Mouse (Mus musculus) midbrain, postnatal 0 days (tissue): ENCODE measurements around the gene Eml6. TPM values are rescaled to one million over a fixed set of nuclear protein-coding genes. Genes with fewer than 3 reads are reported as not detected.

ENCODE experiments used
- ATAC-seq: fragments of 200-750 bp; cut with Nextera tagmentation; 2 replicates; pipeline ENCODE4 v1.8.0; 2017; ENCODE audit warnings: moderate number of reproducible peaks, mild to moderate bottlenecking, moderate TSS enrichment, moderate library complexity; ENCODE audit not compliant: low FRiP score
- DNase-seq: peaks from one replicate; pipeline ENCODE4 v3.0.0-alpha.2; 2015; ENCODE audit warnings: low spot score
- H3K27ac ChIP-seq: fragments of 300-500 bp; sonication (generic); 2 replicates; pipeline ENCODE4 v1.5.1; 2014; ENCODE audit warnings: low read depth, mild to moderate bottlenecking, low read length, mixed read lengths
- H3K27me3 ChIP-seq: fragments of 300-500 bp; sonication (generic); 2 replicates; pipeline ENCODE4 v1.6.1; 2014; ENCODE audit warnings: low read length, control low read depth, mixed read lengths; ENCODE audit not compliant: insufficient read depth
- H3K36me3 ChIP-seq: fragments of 300-500 bp; sonication (generic); 2 replicates; pipeline ENCODE4 v1.6.1; 2014; ENCODE audit warnings: low read length, control low read depth, mixed read lengths; ENCODE audit not compliant: insufficient read depth
- H3K4me1 ChIP-seq: fragments of 300-500 bp; sonication (generic); 2 replicates; pipeline ENCODE4 v1.6.1; 2014; ENCODE audit warnings: mild to moderate bottlenecking, control low read depth, antibody characterized with exemption, low read length, mixed read lengths; ENCODE audit not compliant: insufficient read depth
- H3K4me2 ChIP-seq: fragments of 300-500 bp; sonication (generic); 2 replicates; pipeline ENCODE4 v1.6.1; 2014; ENCODE audit warnings: low read depth, mild to moderate bottlenecking, low read length, mixed read lengths; ENCODE audit not compliant: poor library complexity, severe bottlenecking
- H3K4me3 ChIP-seq: fragments of 300-500 bp; sonication (generic); 2 replicates; pipeline ENCODE4 v1.5.1; 2014; ENCODE audit warnings: low read depth, mild to moderate bottlenecking, low read length, moderate library complexity
- H3K9ac ChIP-seq: fragments of 300-500 bp; sonication (generic); replicated peaks from 2 replicates; pipeline ENCODE4 v1.6.1; 2014; ENCODE audit warnings: mild to moderate bottlenecking, low read length, moderate library complexity, mixed read lengths; ENCODE audit not compliant: poor library complexity, severe bottlenecking
- H3K9me3 ChIP-seq: fragments of 300-500 bp; sonication (generic); 2 replicates; pipeline ENCODE4 v1.6.1; 2016; ENCODE audit warnings: low read length, control low read depth
- CTCF ChIP-seq: IDR thresholded peaks from 2 replicates; pipeline ENCODE4 v1.5.1; 2016; ENCODE audit warnings: antibody characterized with exemption, mild to moderate bottlenecking
- WGBS: fragments of 180-500 bp; shearing (Covaris S2); extraction: QIAGEN DNeasy Blood & Tissue Kit; methylation state at CpG from one replicate; pipeline ENCODE4 v1.1.7; 2014; 5-methylcytosine and 5-hydroxymethylcytosine counted together
- polyA plus RNA-seq: library from polyadenylated mRNA; unstranded; fragments of >200 nt; fragmentation: Nextera tagmentation; extraction: Ambion mirVana; gene quantifications from 2 replicates; pipeline ENCODE4 v1.2.1, GENCODE M21; 2015
- total RNA-seq: library from RNA; depleted of rRNA; stranded (reverse); fragments of >200 nt; gene quantifications from 2 replicates; pipeline ENCODE4 v1.2.3, GENCODE M21; 2014

The Eml6 gene
- total and polyA plus RNA-seq, 2 experiments from 2014 or later, result 4.8 to 20.1 TPM

DNA sequence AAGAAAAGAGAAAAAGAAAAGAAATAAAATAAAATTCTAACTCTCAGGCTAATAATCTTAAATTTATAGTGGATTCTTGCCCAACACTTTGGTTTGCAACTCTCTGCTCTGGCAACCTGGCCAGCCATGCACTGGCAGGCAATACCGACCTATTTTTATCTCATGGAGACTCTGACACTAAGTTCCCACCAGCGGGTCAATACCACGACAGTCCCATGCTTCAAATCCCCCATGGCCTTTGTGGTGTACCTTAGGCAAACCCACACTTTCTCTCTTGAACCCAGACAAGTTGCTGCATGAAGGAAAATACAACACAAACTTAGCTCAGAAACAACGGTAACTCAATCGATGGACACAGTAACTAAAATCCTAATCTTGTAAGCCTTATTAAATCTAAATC is 66.5 kb downstream of the Eml6 start:
- H3K9ac ChIP-seq, result no peak overlapping the region
- H3K9me3 ChIP-seq, result no peaks in the 10 kb centered on the region

DNA sequence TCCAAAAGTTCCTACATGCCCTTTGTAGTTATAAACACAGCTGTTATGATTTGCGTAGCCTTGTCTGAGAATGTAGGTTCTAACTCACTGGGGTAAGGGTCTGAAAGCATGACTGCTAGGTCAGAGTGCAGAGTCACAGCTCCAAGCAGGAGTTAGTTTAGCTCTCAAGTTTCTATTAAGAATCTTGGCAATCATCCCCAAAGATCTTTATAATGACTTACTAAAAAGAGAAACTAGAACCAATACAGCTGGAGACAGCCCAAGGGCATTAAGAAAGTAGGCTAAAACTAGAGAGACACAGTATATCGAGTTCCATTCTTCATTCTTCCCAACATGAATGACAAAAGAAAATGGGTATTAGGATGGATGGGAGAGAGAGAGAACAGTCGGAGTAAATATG is 81.2 kb downstream of the Eml6 start:
- no peak overlapping the region for H3K4me2 ChIP-seq
- H3K4me1 ChIP-seq, result no peaks in the 10 kb centered on the region
- no peak overlapping the region for H3K27ac ChIP-seq
- H3K4me3 ChIP-seq, result no peak overlapping the region
- DNase-seq, result peak; percentile 18
- H3K9ac ChIP-seq, result no peak overlapping the region
- no peak for TF ChIP-seq CTCF
- ATAC-seq, result no peak
- 86% methylated on average over 3 of the region's 3 CpGs for WGBS
- no peaks in the 10 kb centered on the region for H3K36me3 ChIP-seq
- no peaks in the 10 kb centered on the region for H3K9me3 ChIP-seq
- no peaks in the 10 kb centered on the region for H3K27me3 ChIP-seq

More for the DNA sequence above, 66.5 kb downstream of the Eml6 start:
- H3K36me3 ChIP-seq, result no peaks in the 10 kb centered on the region
- ATAC-seq (no peak), DNase-seq (no peak)
- H3K4me2 ChIP-seq, result no peak overlapping the region
- no peak overlapping the region for H3K27ac ChIP-seq
- no peak for TF ChIP-seq CTCF
- no peaks in the 10 kb centered on the region for H3K4me1 ChIP-seq
- H3K4me3 ChIP-seq, result no peak overlapping the region
- 86% methylated on average over 5 of the region's 5 CpGs for WGBS
- H3K27me3 ChIP-seq, result no peaks in the 10 kb centered on the region

DNA sequence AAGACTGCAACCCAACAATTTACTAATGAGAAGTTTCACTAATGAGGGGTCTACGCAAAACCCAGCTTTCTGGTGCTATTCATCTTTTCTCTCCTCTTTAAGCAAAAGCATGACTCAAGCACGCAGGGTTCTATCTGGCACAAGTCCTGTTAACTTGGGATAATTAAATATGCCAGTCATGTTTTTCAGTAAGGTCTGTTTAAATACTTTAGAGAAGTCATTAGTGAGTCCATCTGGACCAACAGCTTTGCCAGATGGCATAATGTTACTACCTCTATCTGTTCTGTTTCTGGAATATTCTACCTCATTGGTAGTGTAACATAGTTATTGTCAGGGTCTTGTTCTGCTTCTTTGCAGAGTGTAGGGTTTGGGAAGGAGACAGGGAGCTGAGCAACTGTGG is 101.5 kb downstream of the Eml6 start:
- no peaks in the 10 kb centered on the region for H3K27me3 ChIP-seq
- ATAC-seq (no peak), DNase-seq (peak; percentile 47)
- 73% methylated on average over 2 of the region's 2 CpGs for WGBS
- no peak for TF ChIP-seq CTCF
- no peaks in the 10 kb centered on the region for H3K4me1 ChIP-seq
- no peaks in the 10 kb centered on the region for H3K36me3 ChIP-seq
- no peak overlapping the region for H3K9ac ChIP-seq
- no peak overlapping the region for H3K27ac ChIP-seq
- no peaks in the 10 kb centered on the region for H3K9me3 ChIP-seq
- no peak overlapping the region for H3K4me2 ChIP-seq
- H3K4me3 ChIP-seq, result no peak overlapping the region

DNA sequence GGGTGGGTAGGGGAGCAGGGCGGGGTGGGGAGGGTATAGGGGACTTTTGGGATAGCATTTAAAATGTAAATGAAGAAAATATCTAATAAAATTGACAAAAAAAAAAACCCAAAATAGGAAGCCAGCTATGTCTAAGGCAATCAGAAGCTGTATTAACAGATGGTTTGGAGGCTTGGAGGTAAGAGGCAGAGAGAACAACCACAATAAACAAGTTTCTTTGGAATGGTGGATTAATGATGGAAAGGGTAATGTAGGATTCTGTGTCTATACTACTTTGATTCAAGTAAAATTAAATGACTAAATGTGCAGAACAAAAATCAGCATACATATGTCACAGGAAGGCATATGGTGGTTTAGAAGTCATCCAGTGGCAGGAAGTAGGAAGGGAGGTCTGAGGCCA is 102.0 kb downstream of the Eml6 start:
- no peaks in the 10 kb centered on the region for H3K36me3 ChIP-seq
- ATAC-seq (no peak), DNase-seq (no peak)
- H3K9ac ChIP-seq, result no peak overlapping the region
- H3K27me3 ChIP-seq, result no peaks in the 10 kb centered on the region
- no peaks in the 10 kb centered on the region for H3K9me3 ChIP-seq
- H3K4me1 ChIP-seq, result no peaks in the 10 kb centered on the region
- no peak for TF ChIP-seq CTCF
- H3K4me2 ChIP-seq, result no peak overlapping the region
- no peak overlapping the region for H3K27ac ChIP-seq
- no peak overlapping the region for H3K4me3 ChIP-seq
- 81% methylated on average over 1 of the region's 1 CpGs for WGBS

DNA sequence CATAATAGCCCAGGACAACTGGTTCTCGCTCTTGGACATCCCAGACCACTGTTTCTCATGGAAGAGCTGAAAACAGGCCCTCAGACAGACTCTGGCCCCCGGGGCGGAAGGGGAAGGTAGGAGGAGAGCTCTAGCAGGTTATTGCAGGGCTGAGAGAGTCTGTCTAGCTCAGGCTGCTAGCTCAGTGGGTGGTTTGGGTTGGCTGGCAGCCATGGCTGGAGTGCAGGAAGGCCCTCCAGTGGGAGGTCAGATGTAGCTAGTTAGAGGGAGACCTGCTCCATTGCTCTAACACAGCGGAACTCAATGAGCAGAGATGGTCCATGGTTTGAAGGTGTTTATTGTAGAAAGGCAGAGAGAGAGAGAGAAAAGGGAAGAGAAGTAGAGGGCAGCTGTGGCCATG is 112.7 kb downstream of the Eml6 start:
- Histone ChIP-seq H3K9me3 (no peaks in the 10 kb centered on the region), H3K9ac (no peak overlapping the region), H3K36me3 (no peaks in the 10 kb centered on the region), H3K27me3 (no peaks in the 10 kb centered on the region), H3K4me3 (no peak overlapping the region), H3K27ac (no peak overlapping the region), H3K4me2 (no peak overlapping the region), H3K4me1 (no peaks in the 10 kb centered on the region)
- ATAC-seq (no peak), DNase-seq (no peak)
- TF ChIP-seq CTCF, result no peak
- 89% methylated on average over 4 of the region's 4 CpGs for WGBS

DNA sequence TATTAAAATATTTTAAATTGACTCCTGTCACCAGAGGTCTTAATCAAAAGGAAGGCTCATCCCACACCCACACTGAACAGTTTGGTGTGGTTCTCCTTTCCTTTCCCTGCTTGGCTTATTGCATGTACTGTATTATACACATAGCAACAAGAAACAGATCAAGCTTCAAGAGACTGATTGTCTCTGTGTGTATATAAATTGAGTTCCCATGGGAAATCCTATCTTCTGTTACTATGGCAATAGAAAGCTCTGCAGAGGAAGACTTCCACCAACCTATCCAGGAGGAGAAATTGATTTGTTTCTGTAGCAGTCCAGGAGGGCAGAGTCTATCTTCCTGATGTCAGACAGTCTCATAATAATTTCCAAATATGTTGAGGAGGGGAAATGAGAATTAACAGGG is 116.5 kb downstream of the Eml6 start:
- H3K4me2 ChIP-seq, result no peak overlapping the region
- ATAC-seq (peak; percentile 75; the same call in 1 of the 2 replicates), DNase-seq (peak; percentile 41)
- no peak for TF ChIP-seq CTCF
- no peaks in the 10 kb centered on the region for H3K27me3 ChIP-seq
- no peaks in the 10 kb centered on the region for H3K9me3 ChIP-seq
- H3K36me3 ChIP-seq, result no peaks in the 10 kb centered on the region
- peak overlapping the region; percentile 12; the same call in 1 of the 2 replicates for H3K27ac ChIP-seq
- no peak overlapping the region for H3K9ac ChIP-seq
- no peak overlapping the region for H3K4me3 ChIP-seq
- H3K4me1 ChIP-seq, result no peaks in the 10 kb centered on the region
